8 mouse cellular contexts compared by ENCODE assay signal in genomic region chr17:29397480-29398433, GRCm38 (mm10). TPM values are rescaled to one million over a fixed set of nuclear protein-coding genes. Genes with fewer than 3 reads are reported as not detected.
A peak's percentile ranks its signal among the peaks of the same experiment; 100 is the strongest.
DNase-seq lines count a peak whose midpoint lies in the region.

No protein-coding gene starts in this region.

- peak; percentile 73 for DNase-seq in ES-CJ7 (ENCODE audit: low read depth, low spot score)
- DNase-seq in c-Kit-negative CD71-positive TER-119-positive erythroid progenitor cells, embryonic 14.5 days (ENCODE audit: low read depth, low spot score): peak; percentile 66
- peak; percentile 20 for DNase-seq in fibroblast of lung, adult 2 months (ENCODE audit: low read depth)
- DNase-seq in heart, postnatal 10 days: peak; percentile 89 to 91
- peak; percentile 88 to 92 for DNase-seq in kidney, postnatal 36 days
- DNase-seq in lung, postnatal 36 days: peak; percentile 91
- peak; percentile 20 for DNase-seq in retina, postnatal 7 days (ENCODE audit: low read depth, low spot score)
- peak; percentile 86 for DNase-seq in urinary bladder, postnatal 14 days (ENCODE audit: low spot score)

- intact Hi-C loops in heart, postnatal 10 days (cut with DNase I): loop anchor here (1.0 to 2.0 kb wide), 3 partner anchors 61 to 116 kb away; no protein-coding TSS in a partner anchor

RNA-seq across cellular contexts. Expression of gene Fgd2, which starts 37.0 kb away (rescaled TPM):
- total RNA-seq in heart, postnatal 10 days (2021): 1 to 10 TPM; 2.5 to 2.6 TPM

RNA-seq across cellular contexts. Expression of gene Mtch1, which starts 50.0 kb away (rescaled TPM):
- total RNA-seq in heart, postnatal 10 days (2021): 100 to 1,000 TPM; 345 to 350 TPM

Comparison
In these comparisons a context has a peak if more than half of its experiments do, and no peak if none do; other contexts are left out.
1. Peak in every context shown above with its lines: DNase-seq.
2. DNase-seq: peak in every context shown above with its lines; median percentile 91 in lung, postnatal 36 days; 90 in heart, postnatal 10 days; 90 in kidney, postnatal 36 days; 86 in urinary bladder, postnatal 14 days; 73 in ES-CJ7; 66 in c-Kit-negative CD71-positive TER-119-positive erythroid progenitor cells, embryonic 14.5 days; 20 in fibroblast of lung, adult 2 months; 20 in retina, postnatal 7 days.